Mouse (Mus musculus) heart, embryonic 15.5 days (tissue): ENCODE results near the gene Farp2. TPM values are rescaled to one million over a fixed set of nuclear protein-coding genes. Genes with fewer than 3 reads are reported as not detected.
"Not testable (repeated sequence)": the region's sequence is repeated elsewhere in the genome, so short reads cannot be mapped to it uniquely, and the experiment has no call there.

Experiments used
- ATAC-seq: fragments of 200-750 bp; cut with Nextera tagmentation; replicated peaks from 2 replicates; pipeline ENCODE4 v1.8.0; 2017; ENCODE audit warnings: low read depth, moderate TSS enrichment; ENCODE audit not compliant: insufficient number of reproducible peaks, insufficient read depth, low FRiP score
- H3K27ac ChIP-seq: fragments of 300-500 bp; sonication (generic); 2 replicates; pipeline ENCODE4 v1.5.1; 2015; ENCODE audit warnings: mild to moderate bottlenecking, inconsistent platforms
- H3K27me3 ChIP-seq: fragments of 300-500 bp; sonication (generic); 2 replicates; pipeline ENCODE4 v1.6.1; 2015; ENCODE audit warnings: inconsistent platforms
- H3K36me3 ChIP-seq: fragments of 300-500 bp; sonication (generic); 2 replicates; pipeline ENCODE4 v1.6.1; 2015; ENCODE audit warnings: mild to moderate bottlenecking, inconsistent platforms
- H3K4me1 ChIP-seq: fragments of 300-500 bp; sonication (generic); replicated peaks from 2 replicates; pipeline ENCODE4 v1.6.1; 2015; ENCODE audit warnings: inconsistent platforms
- H3K4me2 ChIP-seq: fragments of 300-500 bp; sonication (generic); 2 replicates; pipeline ENCODE4 v1.6.1; 2015; ENCODE audit warnings: inconsistent platforms, mild to moderate bottlenecking, moderate library complexity
- H3K4me3 ChIP-seq: fragments of 300-500 bp; sonication (generic); 2 replicates; pipeline ENCODE4 v1.5.1; 2015; ENCODE audit warnings: mild to moderate bottlenecking, inconsistent platforms
- H3K9ac ChIP-seq: fragments of 300-500 bp; sonication (generic); 2 replicates; pipeline ENCODE4 v1.6.1; 2015; ENCODE audit warnings: mild to moderate bottlenecking, inconsistent platforms
- H3K9me3 ChIP-seq: fragments of 300-500 bp; sonication (generic); replicated peaks from 2 replicates; pipeline ENCODE4 v1.6.1; 2016; ENCODE audit warnings: inconsistent platforms
- WGBS: fragments of 180-500 bp; shearing (Covaris S2); methylation state at CpG from one replicate; pipeline ENCODE4 v1.1.7; 2015; ENCODE audit warnings: mixed read lengths; 5-methylcytosine and 5-hydroxymethylcytosine counted together
- polyA plus RNA-seq: library from polyadenylated mRNA; unstranded; fragments of >200 nt; fragmentation: Nextera tagmentation; extraction: Ambion mirVana; gene quantifications from 2 replicates; pipeline ENCODE4 v1.2.1, GENCODE M21; 2015

Farp2 gene
- polyA plus RNA-seq, 1 experiment from 2014 or later = 4.1 TPM

GRCm38 (mm10) chr1:93636211-93636897 lies 124.5 kb downstream of the Farp2 start:
- Histone ChIP-seq H3K9ac (peak overlapping the region; percentile 63), H3K27me3 (no peaks in the 10 kb centered on the region), H3K9me3 (no peaks in the 10 kb centered on the region), H3K36me3 (0 out of 2 replicates have a peak, but pooled peaks cover 3% of the 10 kb centered on the region), H3K27ac (peak overlapping the region; percentile 83), H3K4me3 (peak overlapping the region; percentile 72), H3K4me1 (peaks cover 25% of the 10 kb centered on the region), H3K4me2 (peak overlapping the region; percentile 90)
- ATAC-seq = no peak
- WGBS = 27% methylated on average over 7 of the region's 7 CpGs

- H3K4me2 ChIP-seq = no peak overlapping the region
- H3K9me3 ChIP-seq = no peaks in the 10 kb centered on the region
- no peak overlapping the region for H3K27ac ChIP-seq
- H3K9ac ChIP-seq = no peak overlapping the region
- H3K4me1 ChIP-seq = no peaks in the 10 kb centered on the region
- ATAC-seq = no peak
- H3K27me3 ChIP-seq = no peaks in the 10 kb centered on the region
- no peak overlapping the region for H3K4me3 ChIP-seq
- 74% methylated on average over 2 of the region's 2 CpGs for WGBS
- no peaks in the 10 kb centered on the region for H3K36me3 ChIP-seq
These were observed 130.1 kb downstream of the Farp2 start for GRCm38 (mm10) chr1:93641978-93642377.

GRCm38 (mm10) chr1:93642692-93643091 lies 130.8 kb downstream of the Farp2 start:
- no peaks in the 10 kb centered on the region for H3K36me3 ChIP-seq
- no peaks in the 10 kb centered on the region for H3K27me3 ChIP-seq
- no peak overlapping the region for H3K4me3 ChIP-seq
- no peak overlapping the region for H3K4me2 ChIP-seq
- H3K9ac ChIP-seq = no peak overlapping the region
- H3K9me3 ChIP-seq = no peaks in the 10 kb centered on the region
- H3K4me1 ChIP-seq = no peaks in the 10 kb centered on the region
- WGBS = 87% methylated on average over 2 of the region's 2 CpGs
- no peak overlapping the region for H3K27ac ChIP-seq
- no peak for ATAC-seq

GRCm38 (mm10) chr1:93649604-93650172 lies 137.8 kb downstream of the Farp2 start:
- H3K27me3 ChIP-seq = no peaks in the 10 kb centered on the region
- no peak for ATAC-seq
- H3K4me2 ChIP-seq = no peak overlapping the region
- no peak overlapping the region for H3K4me3 ChIP-seq
- H3K9me3 ChIP-seq = no peaks in the 10 kb centered on the region
- 60% methylated on average over 5 of the region's 5 CpGs for WGBS
- no peak overlapping the region for H3K9ac ChIP-seq
- no peak overlapping the region for H3K27ac ChIP-seq
- no peaks in the 10 kb centered on the region for H3K36me3 ChIP-seq
- no peaks in the 10 kb centered on the region for H3K4me1 ChIP-seq

DNA sequence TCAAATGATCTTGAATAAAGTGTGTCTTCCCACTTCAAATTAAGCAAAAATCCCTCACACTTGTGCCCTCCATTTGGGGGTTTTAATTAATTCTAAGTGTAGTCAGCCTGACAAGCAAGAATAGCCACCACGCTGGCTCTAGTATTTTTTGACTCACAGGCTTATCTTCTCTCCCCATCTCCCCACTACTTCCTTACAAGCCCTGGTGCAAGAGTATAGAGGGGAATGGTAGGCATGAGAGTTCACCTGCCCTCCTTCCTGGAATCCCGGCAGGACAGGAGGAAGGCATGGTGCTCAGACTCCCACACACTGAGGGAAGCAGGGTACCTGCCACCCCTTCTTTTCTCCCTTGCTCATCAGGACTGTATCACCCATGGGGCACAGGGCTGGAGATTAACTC lies 142.4 kb downstream of the Farp2 start:
- no peak overlapping the region for H3K4me2 ChIP-seq
- 33% methylated on average over 2 of the region's 2 CpGs for WGBS
- no peaks in the 10 kb centered on the region for H3K4me1 ChIP-seq
- no peaks in the 10 kb centered on the region for H3K27me3 ChIP-seq
- no peak overlapping the region for H3K9ac ChIP-seq
- H3K4me3 ChIP-seq = no peak overlapping the region
- no peak for ATAC-seq
- H3K9me3 ChIP-seq = no peaks in the 10 kb centered on the region
- H3K27ac ChIP-seq = no peak overlapping the region
- no peaks in the 10 kb centered on the region for H3K36me3 ChIP-seq

DNA sequence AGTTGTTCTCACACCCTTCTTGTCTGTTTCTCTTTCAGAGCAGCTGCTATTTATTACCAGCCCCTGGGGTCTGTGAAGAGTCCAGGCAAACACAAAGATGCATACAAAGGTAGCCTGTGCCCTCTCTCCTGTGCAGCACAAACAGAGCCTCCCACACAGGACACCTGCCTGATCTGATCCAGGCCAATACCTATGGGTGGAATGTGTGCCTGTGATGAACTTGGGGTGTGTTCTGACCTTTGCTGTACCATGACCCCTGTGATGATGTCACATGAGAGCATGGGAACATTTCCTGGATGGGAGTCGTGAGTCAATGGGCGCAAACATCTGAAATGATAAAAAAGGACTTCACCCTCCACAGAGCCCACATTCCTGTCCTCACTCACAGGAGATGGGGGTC lies 142.9 kb downstream of the Farp2 start:
- H3K4me1 ChIP-seq = no peaks in the 10 kb centered on the region
- no peaks in the 10 kb centered on the region for H3K27me3 ChIP-seq
- 43% methylated on average over 2 of the region's 2 CpGs for WGBS
- no peaks in the 10 kb centered on the region for H3K36me3 ChIP-seq
- ATAC-seq = no peak
- no peak overlapping the region for H3K27ac ChIP-seq
- H3K9me3 ChIP-seq = no peaks in the 10 kb centered on the region
- H3K4me2 ChIP-seq = no peak overlapping the region
- H3K4me3 ChIP-seq = no peak overlapping the region
- no peak overlapping the region for H3K9ac ChIP-seq

DNA sequence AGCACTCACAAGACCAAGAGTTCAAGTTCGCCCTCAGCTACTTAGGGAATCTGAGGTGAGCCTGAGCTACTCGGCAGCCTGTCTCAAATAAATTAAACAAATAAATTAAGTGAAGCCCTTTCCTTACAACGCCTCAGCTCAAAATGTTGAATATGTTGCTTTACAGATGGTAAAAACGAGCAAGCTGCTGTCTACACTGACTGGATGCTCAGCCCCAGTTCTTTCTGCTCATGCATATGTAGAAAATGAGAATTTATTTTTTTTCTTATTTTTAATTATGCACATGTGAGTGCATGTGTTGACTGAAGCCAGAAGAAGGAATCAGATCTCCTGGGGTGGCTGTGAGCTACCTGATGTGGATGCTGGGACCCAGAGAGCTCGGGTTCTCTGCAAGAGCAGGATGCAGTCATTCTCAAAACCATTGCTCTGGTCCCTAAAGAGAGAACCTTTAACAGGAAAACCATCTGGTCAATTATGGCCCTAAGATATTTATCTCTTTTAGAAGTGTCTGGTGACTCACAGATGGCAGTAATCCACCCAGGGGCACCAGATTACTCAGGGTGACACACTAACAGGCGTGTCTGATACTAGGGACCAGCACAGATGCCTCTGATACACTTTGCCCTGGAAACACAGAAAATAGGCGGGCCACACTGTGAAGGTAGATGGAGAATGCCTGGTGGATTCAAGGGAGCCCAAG lies 144.6 kb downstream of the Farp2 start:
- Histone ChIP-seq H3K36me3 (no peaks in the 10 kb centered on the region), H3K27ac (no peak overlapping the region), H3K4me3 (no peak overlapping the region), H3K27me3 (no peaks in the 10 kb centered on the region), H3K9me3 (no peaks in the 10 kb centered on the region), H3K4me2 (no peak overlapping the region), H3K9ac (no peak overlapping the region), H3K4me1 (no peaks in the 10 kb centered on the region)
- 68% methylated on average over 7 of the region's 7 CpGs for WGBS
- no peak for ATAC-seq

GRCm38 (mm10) chr1:93657025-93657360 lies 145.1 kb downstream of the Farp2 start:
- H3K4me1 ChIP-seq = no peaks in the 10 kb centered on the region
- H3K4me2 ChIP-seq = no peak overlapping the region
- 74% methylated on average over 5 of the region's 5 CpGs for WGBS
- H3K27me3 ChIP-seq = no peaks in the 10 kb centered on the region
- no peak for ATAC-seq
- no peak overlapping the region for H3K9ac ChIP-seq
- no peaks in the 10 kb centered on the region for H3K9me3 ChIP-seq
- no peak overlapping the region for H3K27ac ChIP-seq
- H3K4me3 ChIP-seq = no peak overlapping the region
- H3K36me3 ChIP-seq = no peaks in the 10 kb centered on the region

DNA sequence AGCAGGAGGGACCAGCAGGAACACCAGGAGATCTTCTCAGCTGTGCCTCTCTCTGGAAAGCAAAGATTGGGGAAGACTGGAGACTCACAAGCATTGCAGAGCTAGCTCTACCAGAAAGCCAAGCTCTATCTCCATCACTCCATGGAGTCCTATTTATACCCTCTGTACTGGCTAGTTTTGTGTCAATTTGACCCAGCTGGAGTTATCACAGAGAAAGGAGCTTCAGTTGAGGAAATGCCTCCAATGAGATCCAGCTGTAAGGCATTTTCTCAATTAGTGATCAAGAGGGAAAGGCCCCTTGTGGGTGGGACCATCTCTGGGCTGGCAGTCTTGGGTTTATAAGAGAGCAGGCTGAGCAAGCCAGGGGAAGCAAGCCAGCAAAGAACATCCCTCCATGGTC lies 146.7 kb downstream of the Farp2 start, which contains the start of gene Stk25:
TSS of gene Stk25 (minus strand) at position 101 of the 400 bp plus-strand sequence.
- not testable (repeated sequence) for H3K9ac ChIP-seq, H3K4me3 ChIP-seq, H3K27me3 ChIP-seq, H3K9me3 ChIP-seq, H3K36me3 ChIP-seq, ATAC-seq, H3K4me2 ChIP-seq, H3K4me1 ChIP-seq, H3K27ac ChIP-seq

DNA sequence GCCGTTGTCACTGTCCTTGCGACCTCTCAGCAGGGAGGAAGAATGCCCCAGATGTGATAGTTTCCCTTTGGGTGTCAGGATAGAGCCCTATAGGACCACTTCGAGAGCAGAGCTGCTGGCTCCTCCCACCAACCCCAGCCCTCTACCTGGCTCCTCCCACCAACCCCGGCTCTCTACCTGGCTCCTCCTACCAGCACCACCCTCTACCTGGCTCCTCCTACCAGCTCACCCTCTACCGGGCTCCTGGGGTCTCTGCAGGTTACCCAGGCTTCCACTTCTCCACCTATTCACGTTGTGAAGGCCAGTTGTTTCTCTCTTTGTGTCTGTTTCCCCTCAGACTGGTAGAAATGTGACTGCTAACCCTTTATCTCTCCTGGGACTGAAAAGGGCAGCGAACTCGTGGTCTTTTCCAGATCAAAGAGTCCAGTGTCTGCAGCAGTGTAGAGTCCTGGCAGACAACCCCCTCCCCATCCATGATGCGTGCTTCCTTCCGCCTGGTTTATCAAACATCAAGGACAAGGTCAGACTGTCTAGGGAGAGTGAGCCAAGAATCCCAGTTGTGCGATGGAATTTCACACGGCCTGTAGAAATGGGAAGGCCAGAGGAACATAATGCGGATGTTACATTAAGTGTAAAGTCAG lies 156.0 kb downstream of the Farp2 start:
- Histone ChIP-seq H3K4me2 (peak overlapping the region; percentile 81), H3K27ac (peak overlapping the region; percentile 77), H3K9me3 (no peaks in the 10 kb centered on the region), H3K9ac (no peak overlapping the region), H3K27me3 (no peaks in the 10 kb centered on the region), H3K4me3 (no peak overlapping the region), H3K36me3 (no peaks in the 10 kb centered on the region), H3K4me1 (peaks cover 22% of the 10 kb centered on the region)
- ATAC-seq = peak; percentile 44; the same call in 1 of the 2 replicates
- 15% methylated on average over 13 of the region's 13 CpGs for WGBS

DNA sequence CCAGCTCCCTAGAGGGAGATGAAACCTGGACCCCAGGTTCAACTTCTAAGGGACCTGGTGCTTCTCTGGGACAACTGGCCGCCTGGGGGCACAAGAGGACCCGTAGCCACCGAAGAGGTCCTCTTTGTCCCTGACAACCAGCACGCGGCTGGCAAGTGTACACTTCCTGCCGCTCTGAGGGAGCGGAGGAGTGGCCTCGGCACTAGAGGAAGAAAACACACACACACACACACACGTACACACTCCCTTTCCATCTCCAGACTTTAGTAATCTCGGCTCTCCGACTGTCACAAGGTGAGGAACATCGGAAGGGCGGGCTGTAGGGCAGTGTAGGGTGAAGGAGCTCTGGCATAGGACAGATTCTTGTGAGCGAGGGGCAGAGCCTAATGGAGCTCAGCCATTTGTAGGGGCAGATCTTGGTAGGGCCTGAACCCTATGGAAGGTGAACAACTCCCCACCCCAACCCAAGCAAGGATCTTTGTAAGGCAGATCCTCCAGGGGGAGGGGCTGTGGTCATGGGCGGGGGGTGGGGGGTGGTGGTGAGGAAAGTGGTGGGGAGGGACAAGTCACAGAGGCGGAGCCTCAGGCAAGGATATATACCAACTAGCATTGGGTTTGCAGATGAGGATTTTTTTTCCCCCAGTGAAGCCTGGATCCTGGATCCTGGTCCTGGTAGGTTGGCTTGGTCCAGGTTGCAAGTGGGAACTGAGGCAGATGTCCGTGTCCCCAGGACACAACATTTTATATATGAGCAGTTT lies 157.1 kb downstream of the Farp2 start:
- WGBS = 3% methylated on average over 17 of the region's 17 CpGs
- Histone ChIP-seq H3K4me2 (peak overlapping the region; percentile 81), H3K36me3 (no peaks in the 10 kb centered on the region), H3K9me3 (no peaks in the 10 kb centered on the region), H3K27ac (peak overlapping the region; percentile 77), H3K4me1 (peaks cover 22% of the 10 kb centered on the region), H3K9ac (peak overlapping the region; percentile 59), H3K4me3 (peak overlapping the region; percentile 56), H3K27me3 (no peaks in the 10 kb centered on the region)
- peak; percentile 80 for ATAC-seq
